8 mouse cellular contexts compared by ENCODE assay signal in genomic region chr10:19933511-19934383, GRCm38 (mm10). TPM values are rescaled to one million over a fixed set of nuclear protein-coding genes. Genes with fewer than 3 reads are reported as not detected.
DNase-seq lines count a peak whose midpoint lies in the region; ATAC-seq lines count a peak whose summit lies in the region.

No protein-coding gene starts in this region.

- peaks cover 3% of the 10 kb centered on the region; the same call in 1 of the 2 replicates for H3K27me3 ChIP-seq in embryonic facial prominence, embryonic 11.5 days (ENCODE audit: control insufficient read depth, insufficient read depth, low read length)
- H3K27me3 ChIP-seq in limb, embryonic 12.5 days = peaks cover 28% of the 10 kb centered on the region
- H3K27me3 ChIP-seq in midbrain, embryonic 13.5 days = peaks cover 56% of the 10 kb centered on the region

- peak overlapping the region; percentile 84 for H3K4me2 ChIP-seq in embryonic facial prominence, embryonic 11.5 days (ENCODE audit: low read depth, low read length)
- H3K4me2 ChIP-seq in limb, embryonic 12.5 days = peak overlapping the region; percentile 95
- peak overlapping the region; percentile 75 for H3K4me2 ChIP-seq in midbrain, embryonic 13.5 days (replicated peaks)

- WGBS in embryonic facial prominence, embryonic 11.5 days = under 1% methylated on average over 78 of the region's 97 CpGs
- under 1% methylated on average over 95 of the region's 97 CpGs for WGBS in limb, embryonic 12.5 days
- under 1% methylated on average over 81 of the region's 97 CpGs for WGBS in midbrain, embryonic 13.5 days

- no peaks in the 10 kb centered on the region for H3K36me3 ChIP-seq in embryonic facial prominence, embryonic 11.5 days (replicated peaks; ENCODE audit: control insufficient read depth, insufficient read depth, low read depth, low read length)
- no peaks in the 10 kb centered on the region for H3K36me3 ChIP-seq in limb, embryonic 12.5 days
- H3K36me3 ChIP-seq in midbrain, embryonic 13.5 days = no peaks in the 10 kb centered on the region

- peak; percentile 83 to 84 for DNase-seq in adrenal gland, adult 18-20 months (ENCODE audit: low spot score in 2 of 2)
- DNase-seq in embryonic facial prominence, embryonic 11.5 days (ENCODE audit: low spot score) = peak; percentile 73
- peak; percentile 76 for DNase-seq in heart, adult 8-10 months (ENCODE audit: low spot score)
- peak; percentile 88 to 89 for DNase-seq in kidney, adult 8-10 months
- peak; percentile 60 for DNase-seq in skeletal muscle tissue, adult 2 months (ENCODE audit: low read depth, low spot score)
- DNase-seq in c-Kit-positive CD71-positive TER-119-positive erythroid progenitor cells, embryonic 14.5 days (ENCODE audit: low spot score) = no peak

- H3K9me3 ChIP-seq in embryonic facial prominence, embryonic 11.5 days (replicated peaks; ENCODE audit: control insufficient read depth, low read length) = no peaks in the 10 kb centered on the region
- no peaks in the 10 kb centered on the region for H3K9me3 ChIP-seq in limb, embryonic 12.5 days
- no peaks in the 10 kb centered on the region for H3K9me3 ChIP-seq in midbrain, embryonic 13.5 days

- H3K4me1 ChIP-seq in embryonic facial prominence, embryonic 11.5 days (ENCODE audit: control insufficient read depth, insufficient read depth, low read length) = peaks cover 3% of the 10 kb centered on the region; the same call in 1 of the 2 replicates
- H3K4me1 ChIP-seq in limb, embryonic 12.5 days (replicated peaks) = peaks cover 21% of the 10 kb centered on the region
- H3K4me1 ChIP-seq in midbrain, embryonic 13.5 days (replicated peaks) = peaks cover 17% of the 10 kb centered on the region

- H3K4me3 ChIP-seq in embryonic facial prominence, embryonic 11.5 days (ENCODE audit: low read depth, low read length) = peak overlapping the region; percentile 61
- peak overlapping the region; percentile 72 for H3K4me3 ChIP-seq in limb, embryonic 12.5 days (replicated peaks)
- H3K4me3 ChIP-seq in midbrain, embryonic 13.5 days (replicated peaks) = peak overlapping the region; percentile 76

- H3K27ac ChIP-seq in embryonic facial prominence, embryonic 11.5 days (replicated peaks; ENCODE audit: low read depth, low read length) = peak overlapping the region; percentile 70
- peak overlapping the region; percentile 66 for H3K27ac ChIP-seq in limb, embryonic 12.5 days
- H3K27ac ChIP-seq in midbrain, embryonic 13.5 days = peak overlapping the region; percentile 60

- ATAC-seq in embryonic facial prominence, embryonic 11.5 days (replicated peaks; ENCODE audit: insufficient number of reproducible peaks, low FRiP score, low TSS enrichment, low read depth) = peak; percentile 81
- peak; percentile 83 for ATAC-seq in limb, embryonic 12.5 days (ENCODE audit: insufficient number of reproducible peaks, insufficient read depth, low FRiP score, low TSS enrichment, low read depth)
- peak; percentile 87 for ATAC-seq in midbrain, embryonic 13.5 days

- peak overlapping the region; percentile 72 for H3K9ac ChIP-seq in embryonic facial prominence, embryonic 11.5 days (replicated peaks; ENCODE audit: low read length)
- H3K9ac ChIP-seq in limb, embryonic 12.5 days (replicated peaks) = peak overlapping the region; percentile 78
- H3K9ac ChIP-seq in midbrain, embryonic 13.5 days (replicated peaks) = peak overlapping the region; percentile 71

RNA-seq across cellular contexts. Expression of gene Map3k5, which starts 0.5 kb away (rescaled TPM):
- 10 to 100 TPM; 20.5 to 33.3 TPM for total RNA-seq in adrenal gland, adult 18-20 months (2021)
- 1.5 and 1.6 TPM in 2 replicates for polyA plus RNA-seq in embryonic facial prominence, embryonic 11.5 days (2014; fragmentation: Nextera tagmentation; extraction: Ambion mirVana)
- total RNA-seq in heart, adult 8-10 months (2022) = 10 to 100 TPM; 39.6 to 45.7 (median 40.9) TPM
- 1.2 and 1.4 TPM in 2 replicates for polyA plus RNA-seq in limb, embryonic 12.5 days (2016; fragmentation: Nextera tagmentation; extraction: Ambion mirVana)
- 0.50 and 0.68 TPM in 2 replicates for polyA plus RNA-seq in midbrain, embryonic 13.5 days (2015; fragmentation: Nextera tagmentation; extraction: Ambion mirVana)

RNA-seq across cellular contexts. Expression of gene Pex7, which starts 26.3 kb away (rescaled TPM):
- total RNA-seq in adrenal gland, adult 18-20 months (2021) = 10 to 100 TPM; 35.7 to 48.1 TPM
- polyA plus RNA-seq in embryonic facial prominence, embryonic 11.5 days (2014; fragmentation: Nextera tagmentation; extraction: Ambion mirVana) = 21.8 and 22.7 TPM in 2 replicates
- 10 to 100 TPM; 32.5 to 36.9 (median 34.6) TPM for total RNA-seq in heart, adult 8-10 months (2022)
- 20.8 and 21.2 TPM in 2 replicates for polyA plus RNA-seq in limb, embryonic 12.5 days (2016; fragmentation: Nextera tagmentation; extraction: Ambion mirVana)
- polyA plus RNA-seq in midbrain, embryonic 13.5 days (2015; fragmentation: Nextera tagmentation; extraction: Ambion mirVana) = 24.8 and 26.4 TPM in 2 replicates
